Mouse (Mus musculus): ENCODE data around the gene Prkar1a.

The Prkar1a gene

GRCm38 (mm10) chr11:109649206-109649605, at the start of gene Prkar1a:
Prkar1a (plus strand) TSS chr11:109649405.
- DNase-seq, result no peak

GRCm38 (mm10) chr11:109607600-109607999, 41.6 kb upstream of the Prkar1a start:
- no peak for DNase-seq

GRCm38 (mm10) chr11:109608976-109609625, 40.1 kb upstream of the Prkar1a start:
- DNase-seq, result no peak

GRCm38 (mm10) chr11:109610046-109610794, 39.0 kb upstream of the Prkar1a start:
- peak; percentile 43 to 45 for DNase-seq

GRCm38 (mm10) chr11:109610795-109611302, 38.4 kb upstream of the Prkar1a start:
- DNase-seq, result no peak

- DNase-seq, result peak; percentile 99 to 100
Observed at GRCm38 (mm10) chr11:109611303-109612149, 37.7 kb upstream of the Prkar1a start, which contains the start of gene Wipi1. Wipi1 (minus strand) TSS chr11:109611967.

GRCm38 (mm10) chr11:109612871-109613529, 36.2 kb upstream of the Prkar1a start:
- DNase-seq, result no peak

- no peak for DNase-seq
Observed at GRCm38 (mm10) chr11:109615286-109615685, 33.9 kb upstream of the Prkar1a start.

- no peak for DNase-seq
Observed at GRCm38 (mm10) chr11:109616352-109616751, 32.9 kb upstream of the Prkar1a start.

GRCm38 (mm10) chr11:109616766-109617165, 32.4 kb upstream of the Prkar1a start:
- DNase-seq, result peak in 1 of 2 experiments; percentile 43

- DNase-seq, result peak; percentile 75 to 90
Observed at GRCm38 (mm10) chr11:109619055-109619454, 30.1 kb upstream of the Prkar1a start.

GRCm38 (mm10) chr11:109620356-109620755, 28.8 kb upstream of the Prkar1a start:
- DNase-seq, result no peak

- peak; percentile 51 to 83 for DNase-seq
Observed at GRCm38 (mm10) chr11:109621183-109621582, 28.0 kb upstream of the Prkar1a start.

- DNase-seq, result peak; percentile 28 to 57
Observed at GRCm38 (mm10) chr11:109622518-109623037, 26.6 kb upstream of the Prkar1a start.

- DNase-seq, result no peak
Observed at GRCm38 (mm10) chr11:109623238-109623637, 26.0 kb upstream of the Prkar1a start.

- peak in 1 of 2 experiments; percentile 40 for DNase-seq
Observed at GRCm38 (mm10) chr11:109627648-109628047, 21.6 kb upstream of the Prkar1a start.

- no peak for DNase-seq
Observed at GRCm38 (mm10) chr11:109628099-109628498, 21.1 kb upstream of the Prkar1a start.

GRCm38 (mm10) chr11:109629021-109629521, 20.1 kb upstream of the Prkar1a start:
- DNase-seq, result no peak

GRCm38 (mm10) chr11:109634928-109635327, 14.3 kb upstream of the Prkar1a start:
- DNase-seq, result no peak

- peak; percentile 45 to 59 for DNase-seq
Observed at GRCm38 (mm10) chr11:109635871-109636395, 13.3 kb upstream of the Prkar1a start.

GRCm38 (mm10) chr11:109641498-109642222, 7.5 kb upstream of the Prkar1a start:
- DNase-seq, result peak; percentile 55 to 78

Measured in kidney, postnatal 25 days (tissue).